Mouse (Mus musculus): ENCODE results near the gene Gm498.

DNA sequence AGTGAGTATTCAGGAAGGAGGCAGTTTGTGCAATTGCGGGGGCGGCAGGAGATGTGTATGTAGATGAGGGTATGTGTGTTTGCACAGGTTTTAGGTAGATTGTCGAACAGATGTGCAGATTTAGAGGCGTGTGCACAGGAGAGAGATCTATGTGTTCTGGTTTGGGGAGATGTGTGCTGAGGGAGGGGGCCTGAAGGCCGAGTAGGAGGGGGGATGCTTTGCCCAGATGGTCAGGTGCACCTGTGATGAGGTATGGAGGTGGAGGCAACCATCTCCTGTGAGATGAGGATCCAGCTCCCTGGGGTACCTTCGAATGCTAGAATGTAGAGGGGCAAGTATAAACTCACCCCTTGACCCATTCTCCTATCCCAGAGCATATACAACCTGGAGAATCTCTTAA is 36.2 kb upstream of the Gm498 start:
- TF ChIP-seq CTCF (IDR thresholded peaks at IDR 0.05; ENCODE audit: low read depth) = no peak
- no peak for TF ChIP-seq EP300 (optimal IDR thresholded peaks at IDR 0.05)

Measured in stomach, postnatal 0 days (tissue).